Mouse (Mus musculus) cerebellum, adult 11-12 months (tissue): ENCODE results near the gene Tmprss6.
A peak's percentile ranks its signal among the peaks of the same experiment; 100 is the strongest.

Source experiments
- DNase-seq: peaks from one replicate; pipeline ENCODE4 v3.0.0; 2022

Gene Tmprss6

GRCm38 (mm10) chr15:78443857-78444256, 24.6 kb downstream of the Tmprss6 start:
- DNase-seq: no peak

GRCm38 (mm10) chr15:78442231-78442630, 26.2 kb downstream of the Tmprss6 start:
- DNase-seq: peak; percentile 25

- DNase-seq: peak; percentile 58
These were observed 29.5 kb downstream of the Tmprss6 start for GRCm38 (mm10) chr15:78438973-78439372.

- DNase-seq: peak; percentile 56
These were observed 29.9 kb downstream of the Tmprss6 start for GRCm38 (mm10) chr15:78438505-78438904.

GRCm38 (mm10) chr15:78438018-78438394, 30.4 kb downstream of the Tmprss6 start:
- peak; percentile 66 for DNase-seq

GRCm38 (mm10) chr15:78437237-78438017, 31.0 kb downstream of the Tmprss6 start:
- DNase-seq: peak; percentile 81

- DNase-seq: peak; percentile 97
These were observed 31.8 kb downstream of the Tmprss6 start for GRCm38 (mm10) chr15:78436380-78437192.

GRCm38 (mm10) chr15:78435681-78436080, 32.8 kb downstream of the Tmprss6 start:
- DNase-seq: peak; percentile 66

- peak; percentile 53 for DNase-seq
These were observed 33.4 kb downstream of the Tmprss6 start for GRCm38 (mm10) chr15:78434896-78435520.

GRCm38 (mm10) chr15:78431541-78432121, 36.8 kb downstream of the Tmprss6 start:
- DNase-seq: peak; percentile 27

GRCm38 (mm10) chr15:78430874-78431273, 37.6 kb downstream of the Tmprss6 start:
- peak; percentile 31 for DNase-seq

GRCm38 (mm10) chr15:78429871-78430622, 38.4 kb downstream of the Tmprss6 start:
- peak; percentile 42 for DNase-seq

GRCm38 (mm10) chr15:78429139-78429459, 39.3 kb downstream of the Tmprss6 start:
- no peak for DNase-seq

- peak; percentile 83 for DNase-seq
These were observed 39.9 kb downstream of the Tmprss6 start, which contains the start of gene Kctd17 for GRCm38 (mm10) chr15:78428391-78429138. Gene Kctd17, plus strand, starts transcription at chr15:78428564.

GRCm38 (mm10) chr15:78425230-78425629, 43.2 kb downstream of the Tmprss6 start:
- no peak for DNase-seq

- DNase-seq: no peak
These were observed 43.9 kb downstream of the Tmprss6 start for GRCm38 (mm10) chr15:78424507-78424906.

GRCm38 (mm10) chr15:78422046-78422956, 46.1 kb downstream of the Tmprss6 start:
- DNase-seq: peak; percentile 69

GRCm38 (mm10) chr15:78420395-78420794, 48.0 kb downstream of the Tmprss6 start:
- no peak for DNase-seq

- DNase-seq: no peak
These were observed 51.5 kb downstream of the Tmprss6 start for GRCm38 (mm10) chr15:78416937-78417336.

- DNase-seq: no peak
These were observed 54.3 kb downstream of the Tmprss6 start for GRCm38 (mm10) chr15:78414157-78414556.
